Mouse (Mus musculus) thymus, adult 18-20 months (tissue): ENCODE data around the gene Vmn2r121.

Experiments
- DNase-seq, 2 experiments: peaks; one replicate each; pipeline ENCODE4 v3.0.0; 2022; ENCODE audit warnings: mixed read lengths in 2 of 2

Gene Vmn2r121

DNA sequence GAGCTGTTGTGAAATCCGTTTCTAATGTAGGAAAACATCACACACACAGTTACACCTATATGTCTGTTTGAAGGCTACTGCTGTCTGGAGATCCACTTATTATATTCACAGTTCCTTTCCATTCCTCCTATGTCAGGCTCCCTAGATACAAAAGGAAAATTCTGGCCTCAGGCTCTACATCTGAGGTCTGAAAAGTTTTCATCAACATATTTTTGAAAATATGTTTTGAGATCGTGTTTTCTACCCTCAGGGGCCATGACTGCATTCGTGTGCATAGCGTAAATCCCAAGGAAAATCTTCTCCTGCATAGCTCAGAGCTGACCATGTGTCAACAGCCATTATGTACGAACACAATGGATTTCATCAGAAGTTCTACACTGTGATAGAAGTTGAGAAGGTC lies at the start of gene Vmn2r121:
Gene Vmn2r121, minus strand, starts transcription at position 101 of the 400 bp plus-strand sequence.
- DNase-seq = no peak
